Mouse (Mus musculus) cerebellum, adult 9-10 months (tissue): ENCODE data around the gene Hspb6.

Experiments used
- DNase-seq: peaks from one replicate; pipeline ENCODE4 v3.0.0; 2022

Gene Hspb6

GRCm38 (mm10) chr7:30588676-30589434, 36.9 kb downstream of the Hspb6 start, which contains the start of gene Kmt2b:
TSS of gene Kmt2b (minus strand) at chr7:30588726.
- DNase-seq: peak; percentile 96

GRCm38 (mm10) chr7:30589435-30590301, 37.7 kb downstream of the Hspb6 start:
- DNase-seq: peak; percentile 88

GRCm38 (mm10) chr7:30590927-30591604, 39.1 kb downstream of the Hspb6 start:
- no peak for DNase-seq

DNA sequence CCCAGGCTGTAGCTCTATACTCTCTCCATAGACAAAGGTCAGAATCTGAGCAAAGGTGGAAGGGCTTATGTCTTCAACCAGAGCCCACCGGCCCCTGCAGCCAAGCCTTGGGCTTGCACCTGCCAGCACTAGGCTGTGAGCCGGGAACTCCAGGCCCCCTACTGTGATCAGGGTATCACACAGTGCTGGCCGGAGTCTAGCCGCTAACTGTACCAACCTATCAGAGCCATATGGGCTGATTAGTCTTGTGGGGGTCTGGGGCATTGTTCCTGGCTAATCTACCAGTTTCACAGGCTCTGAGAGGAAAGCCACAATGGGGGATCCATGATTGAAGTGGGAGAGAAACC, 39.6 kb downstream of the Hspb6 start:
- no peak for DNase-seq

DNA sequence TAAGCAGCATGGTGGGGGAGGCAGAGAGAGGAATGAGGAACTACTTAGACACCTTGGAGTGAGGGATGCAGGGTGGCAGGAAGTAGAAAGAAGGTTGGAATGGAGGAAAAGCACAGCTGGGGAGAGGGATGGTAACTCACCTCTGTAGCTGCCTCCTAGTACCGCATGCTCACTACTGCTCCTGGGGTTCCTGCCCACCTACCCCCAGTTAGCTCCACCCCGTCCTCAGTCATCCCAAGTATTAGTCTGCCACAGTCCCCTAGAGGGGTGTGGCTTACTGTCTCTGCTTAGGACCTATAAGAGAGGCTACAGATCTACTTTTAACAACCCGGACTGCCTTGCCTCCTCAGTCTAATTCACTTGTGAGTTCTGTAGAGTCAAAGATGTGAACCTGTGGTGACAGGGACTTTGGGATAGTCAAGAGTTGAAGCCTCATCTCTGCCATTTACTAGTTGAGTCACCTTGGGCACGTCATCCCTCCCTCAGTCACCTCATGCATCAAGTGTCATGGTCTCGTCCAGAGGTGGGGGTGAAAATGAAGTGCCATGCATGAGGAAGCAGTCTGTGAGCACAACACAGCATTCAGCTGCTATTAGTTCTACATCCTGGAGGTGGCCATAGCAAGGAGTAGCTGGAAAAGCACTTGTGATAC, 40.9 kb downstream of the Hspb6 start:
- no peak for DNase-seq

DNA sequence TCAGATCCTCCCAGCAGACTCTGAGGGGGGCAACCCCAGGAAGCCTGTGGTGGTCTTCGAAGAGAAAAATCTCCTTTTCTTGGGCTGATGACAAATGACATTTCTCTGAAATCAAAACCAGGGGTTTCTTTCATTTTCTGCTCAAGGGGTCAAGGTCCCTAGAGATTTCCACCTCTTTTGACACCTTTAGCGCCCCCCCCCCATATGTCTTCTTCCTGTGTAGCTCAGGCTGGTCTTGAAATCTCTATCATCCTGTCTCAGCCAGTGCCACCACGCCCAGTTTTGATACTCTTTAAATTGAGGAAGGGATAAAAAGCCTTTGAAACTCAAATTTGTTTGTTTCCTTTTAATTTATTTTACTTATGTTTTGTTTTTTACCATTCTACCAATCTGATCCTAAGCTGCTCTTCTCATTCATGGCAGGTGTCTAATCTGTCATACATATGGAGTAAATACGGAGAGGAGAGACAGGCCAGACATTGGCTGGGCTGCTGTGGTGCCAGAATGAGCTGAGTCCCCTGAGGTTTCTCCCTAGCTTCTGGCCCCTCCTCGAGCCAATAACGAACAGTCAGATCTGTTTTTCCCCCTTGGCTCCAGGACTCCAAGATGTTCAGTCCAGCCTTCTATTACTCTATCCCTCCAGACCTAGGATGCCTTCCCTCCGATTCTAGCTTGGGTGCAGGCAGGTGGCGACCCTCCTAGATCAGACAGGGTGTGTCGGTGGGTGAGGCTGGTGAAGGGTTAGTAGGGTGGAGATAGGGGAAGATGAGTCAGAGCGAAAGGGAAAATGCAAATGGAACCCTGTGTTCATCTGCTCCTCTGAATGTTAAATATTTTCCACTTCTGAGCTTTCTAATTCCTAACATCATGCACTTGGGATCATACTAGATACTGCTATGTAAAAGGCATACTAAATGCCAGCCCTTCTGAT, 41.9 kb downstream of the Hspb6 start:
- DNase-seq: no peak

- DNase-seq: no peak
Measured at GRCm38 (mm10) chr7:30594510-30595024, 42.6 kb downstream of the Hspb6 start.

GRCm38 (mm10) chr7:30596093-30596492, 44.1 kb downstream of the Hspb6 start:
- no peak for DNase-seq

- DNase-seq: no peak
Measured at GRCm38 (mm10) chr7:30596811-30597210, 44.8 kb downstream of the Hspb6 start.

GRCm38 (mm10) chr7:30598786-30599185, 46.8 kb downstream of the Hspb6 start, which contains the start of gene Zbtb32:
TSS of gene Zbtb32 (minus strand) at chr7:30598909.
- DNase-seq: no peak

DNA sequence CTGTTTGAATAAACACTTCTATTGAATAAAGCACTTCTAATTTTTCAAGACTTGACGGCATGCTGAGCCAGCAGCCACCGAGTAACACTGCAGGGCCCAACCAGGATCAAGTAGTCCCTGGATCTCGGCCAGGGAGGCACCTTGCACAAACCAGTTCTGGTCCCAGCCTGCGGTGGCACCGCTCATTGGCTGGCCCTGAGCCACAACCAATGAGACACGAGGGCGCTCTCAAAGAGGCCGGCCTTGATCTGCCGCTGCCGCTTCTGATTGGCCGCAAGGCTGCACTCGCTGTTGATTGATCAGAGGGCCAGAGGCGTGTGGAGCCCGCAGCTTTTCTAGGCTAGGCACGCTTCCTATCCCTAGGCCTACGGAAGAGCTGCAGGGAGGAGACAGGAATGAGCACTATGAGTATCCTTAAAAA, 48.0 kb downstream of the Hspb6 start:
- peak; percentile 96 for DNase-seq

DNA sequence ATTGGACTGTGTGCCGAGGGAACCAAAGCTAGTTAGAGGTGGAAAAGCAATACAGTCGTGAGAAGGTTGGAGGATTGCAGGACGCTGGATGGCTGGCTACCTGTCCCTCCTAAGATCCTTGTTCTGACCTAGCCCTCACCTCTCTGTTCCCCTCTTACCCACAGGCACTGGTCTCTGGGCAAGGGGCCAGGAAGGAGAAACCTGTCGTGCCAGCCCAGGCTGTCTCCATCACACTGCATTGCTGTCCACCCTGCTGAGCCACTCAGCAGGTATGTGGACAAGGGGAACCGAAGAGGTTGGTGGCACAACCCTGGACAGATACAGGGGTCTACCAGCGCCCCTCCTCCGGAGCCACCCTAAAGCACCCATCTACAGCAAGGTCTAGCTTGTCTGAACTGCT, 48.7 kb downstream of the Hspb6 start:
- no peak for DNase-seq

- no peak for DNase-seq
Measured at GRCm38 (mm10) chr7:30602583-30602982, 50.6 kb downstream of the Hspb6 start.

DNA sequence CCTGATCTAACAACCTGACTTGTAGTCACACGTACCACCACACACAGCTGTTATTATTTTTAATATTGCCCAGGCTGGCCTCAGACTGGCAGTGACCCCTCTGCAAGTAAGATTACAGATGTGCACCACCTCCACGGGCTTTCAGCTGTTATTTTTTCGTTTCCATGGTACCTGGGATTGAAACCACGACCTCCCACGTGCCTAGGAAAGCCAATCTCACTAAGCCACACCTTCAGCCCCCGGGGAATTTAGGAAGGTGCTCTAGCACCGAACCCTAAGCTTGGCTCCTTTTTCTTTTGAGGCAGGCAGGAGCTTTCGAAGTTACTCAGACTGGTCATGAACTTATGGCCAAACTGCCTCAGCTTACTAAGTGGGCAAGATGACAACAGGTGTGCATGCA, 52.4 kb downstream of the Hspb6 start:
- no peak for DNase-seq

DNA sequence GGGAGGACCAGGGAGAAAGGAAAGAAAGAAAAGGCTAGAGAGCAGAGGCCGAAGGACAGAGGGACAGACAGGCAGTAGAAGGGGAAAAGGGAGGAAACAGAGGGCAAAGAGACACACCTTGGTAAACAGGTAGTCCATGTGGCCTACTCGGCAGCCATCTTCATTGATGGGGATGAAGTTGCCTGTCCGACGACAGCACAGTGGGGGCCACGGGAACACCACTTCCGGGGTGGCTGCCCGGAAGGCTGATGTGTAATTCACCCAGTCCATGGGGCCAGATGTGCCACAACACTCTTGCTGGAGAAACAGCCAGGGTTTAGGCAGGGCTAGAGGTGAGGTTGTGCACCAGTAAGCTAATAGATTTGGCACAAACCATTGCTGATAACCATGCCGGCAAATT, 53.0 kb downstream of the Hspb6 start:
- DNase-seq: no peak
